Mouse (Mus musculus): ENCODE results near the gene Nol4l. TPM values are rescaled to one million over a fixed set of nuclear protein-coding genes. Genes with fewer than 3 reads are reported as not detected.

The Nol4l gene
- polyA plus RNA-seq, 1 experiment from 2014 or later, result 7.0 TPM

DNA sequence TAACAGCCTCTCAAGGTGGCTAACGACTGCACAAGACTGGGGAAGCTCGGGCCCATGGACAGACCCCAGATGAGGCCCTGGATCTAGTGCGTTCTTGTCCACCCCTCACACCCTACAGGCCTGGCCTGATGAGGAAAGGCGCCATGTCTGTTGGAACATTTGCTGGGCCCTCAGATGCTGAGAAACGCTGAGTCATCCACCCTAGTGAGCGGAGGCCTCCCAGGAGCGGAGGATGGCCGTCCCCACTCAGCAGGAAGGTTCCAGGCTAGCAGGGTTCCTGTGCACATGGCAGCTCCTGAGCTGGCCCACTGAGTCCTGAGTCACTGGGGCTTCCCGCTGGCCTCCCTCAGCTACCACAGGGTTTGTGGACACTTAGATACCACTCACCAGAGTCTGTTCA is 9.7 kb downstream of the Nol4l start:
- H3K4me1 ChIP-seq (ENCODE audit: control insufficient read depth, insufficient read depth, low read length), result peaks cover 18% of the 10 kb centered on the region
- WGBS, result 78% methylated on average over 9 of the region's 9 CpGs

DNA sequence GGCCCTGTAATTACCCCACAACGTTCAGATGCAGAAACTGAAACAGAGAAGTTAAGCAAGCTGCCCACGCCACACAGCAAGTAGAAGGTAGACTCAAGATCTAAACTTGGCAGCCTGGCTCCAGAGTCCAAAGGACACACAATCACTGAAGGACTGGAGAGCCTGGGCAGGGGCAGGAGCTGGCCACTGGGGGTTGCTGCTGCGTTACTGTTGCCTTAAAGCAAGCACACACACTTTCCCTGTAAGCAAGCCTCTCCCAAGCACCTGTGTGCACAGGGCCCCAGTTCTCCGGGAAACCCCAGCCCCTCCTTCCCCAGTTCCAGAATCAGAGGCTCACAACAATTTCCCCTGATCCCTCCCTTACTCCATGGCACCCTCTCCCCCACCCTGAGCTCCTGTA is 12.8 kb downstream of the Nol4l start:
- no peaks in the 10 kb centered on the region for H3K36me3 ChIP-seq (ENCODE audit: control insufficient read depth, insufficient read depth)
- no peak overlapping the region for H3K4me2 ChIP-seq (ENCODE audit: low read depth, low read length)
- WGBS, result 44% methylated on average over 4 of the region's 4 CpGs
- H3K4me3 ChIP-seq (ENCODE audit: low read length), result no peak overlapping the region
- H3K9me3 ChIP-seq (replicated peaks; ENCODE audit: control insufficient read depth, low read length), result no peaks in the 10 kb centered on the region; the same call in 1 of the 2 replicates
- H3K4me1 ChIP-seq (ENCODE audit: control insufficient read depth, insufficient read depth, low read length), result peaks cover 16% of the 10 kb centered on the region
- H3K27ac ChIP-seq (ENCODE audit: low read length), result no peak overlapping the region
- no peak overlapping the region for H3K9ac ChIP-seq (ENCODE audit: low read length)
- ATAC-seq (replicated peaks; ENCODE audit: extremely low read depth, insufficient read depth, low FRiP score), result no peak; the same call in 1 of the 2 replicates
- H3K27me3 ChIP-seq (ENCODE audit: control insufficient read depth, insufficient read depth, low read length), result no peaks in the 10 kb centered on the region

More for the DNA sequence above, 9.7 kb downstream of the Nol4l start:
- no peak for ATAC-seq (replicated peaks; ENCODE audit: extremely low read depth, insufficient read depth, low FRiP score)
- no peaks in the 10 kb centered on the region for H3K27me3 ChIP-seq (ENCODE audit: control insufficient read depth, insufficient read depth, low read length)
- H3K4me3 ChIP-seq (ENCODE audit: low read length), result no peak overlapping the region
- H3K27ac ChIP-seq (ENCODE audit: low read length), result no peak overlapping the region
- no peaks in the 10 kb centered on the region; the same call in 1 of the 2 replicates for H3K9me3 ChIP-seq (replicated peaks; ENCODE audit: control insufficient read depth, low read length)
- H3K9ac ChIP-seq (ENCODE audit: low read length), result no peak overlapping the region
- H3K36me3 ChIP-seq (ENCODE audit: control insufficient read depth, insufficient read depth), result no peaks in the 10 kb centered on the region
- no peak overlapping the region for H3K4me2 ChIP-seq (ENCODE audit: low read depth, low read length)

DNA sequence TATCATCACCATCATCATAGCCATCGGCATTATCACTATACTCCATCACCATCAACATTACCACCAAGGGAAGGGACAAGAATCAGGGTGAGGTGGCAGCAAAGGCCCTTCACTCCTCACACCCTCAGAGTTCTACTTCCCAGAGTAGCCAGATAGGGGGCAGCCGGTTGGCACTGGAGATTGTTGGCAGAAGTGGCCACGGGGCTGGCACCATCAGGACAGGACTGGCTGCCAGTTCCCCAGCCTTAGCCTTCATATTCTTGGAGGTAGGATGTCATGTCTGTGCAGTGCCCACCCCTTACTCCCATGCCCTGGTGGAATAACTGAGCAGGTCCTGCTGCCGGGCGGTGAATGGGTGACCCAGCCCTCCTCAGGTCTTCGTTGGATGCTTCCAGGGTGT is 14.2 kb downstream of the Nol4l start:
- Histone ChIP-seq H3K4me3 (ENCODE audit: low read length) (no peak overlapping the region), H3K27ac (ENCODE audit: low read length) (no peak overlapping the region), H3K36me3 (ENCODE audit: control insufficient read depth, insufficient read depth) (no peaks in the 10 kb centered on the region), H3K9me3 (replicated peaks; ENCODE audit: control insufficient read depth, low read length) (no peaks in the 10 kb centered on the region; the same call in 1 of the 2 replicates), H3K4me1 (ENCODE audit: control insufficient read depth, insufficient read depth, low read length) (peaks cover 19% of the 10 kb centered on the region), H3K27me3 (ENCODE audit: control insufficient read depth, insufficient read depth, low read length) (no peaks in the 10 kb centered on the region), H3K9ac (ENCODE audit: low read length) (no peak overlapping the region), H3K4me2 (ENCODE audit: low read depth, low read length) (no peak overlapping the region)
- WGBS, result 91% methylated on average over 6 of the region's 6 CpGs
- ATAC-seq (replicated peaks; ENCODE audit: extremely low read depth, insufficient read depth, low FRiP score), result no peak

DNA sequence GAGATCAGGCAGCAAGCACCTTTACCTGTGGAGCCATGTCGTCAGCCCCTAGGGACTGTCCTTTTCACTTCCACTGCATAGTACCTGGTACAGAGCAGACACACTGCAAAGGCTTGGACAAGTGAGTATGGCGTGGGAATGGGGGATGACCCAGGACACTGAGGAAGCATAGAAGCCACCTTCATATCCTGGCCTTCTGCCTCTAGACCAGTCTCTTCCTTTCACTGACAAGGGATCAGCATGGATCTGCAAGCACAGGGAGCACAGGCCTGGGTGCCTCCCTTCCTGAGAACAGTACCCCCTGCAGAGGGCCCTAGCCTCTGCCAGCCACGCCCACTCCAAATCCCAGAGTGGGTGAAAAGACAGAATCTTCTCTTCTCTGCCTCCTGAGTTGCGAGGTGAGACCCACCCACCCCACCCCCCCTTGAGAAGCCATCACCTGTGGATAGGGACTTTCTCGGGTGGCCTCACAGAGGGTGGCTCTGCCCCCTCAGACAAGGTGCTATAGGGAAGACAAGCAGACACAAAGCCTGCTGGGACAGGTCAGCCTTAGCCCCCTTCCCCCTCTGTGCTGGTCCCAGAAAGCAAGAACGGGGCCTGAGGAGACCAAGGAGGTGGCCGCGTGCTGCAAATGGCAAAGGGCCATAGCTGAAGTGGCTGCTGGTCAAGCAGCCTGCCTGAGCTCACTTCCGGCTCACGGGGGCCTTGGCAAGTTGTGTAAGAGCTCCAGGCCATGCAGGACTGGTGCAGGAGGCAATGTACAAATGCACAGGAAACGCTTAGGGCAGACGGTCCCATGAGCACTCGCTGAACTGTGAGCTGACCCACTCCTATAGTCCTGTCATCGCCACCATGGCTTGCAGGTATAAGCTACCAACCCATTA is 15.0 kb downstream of the Nol4l start:
- H3K4me3 ChIP-seq (ENCODE audit: low read length), result no peak overlapping the region
- H3K9ac ChIP-seq (ENCODE audit: low read length), result no peak overlapping the region
- no peaks in the 10 kb centered on the region; the same call in 1 of the 2 replicates for H3K9me3 ChIP-seq (replicated peaks; ENCODE audit: control insufficient read depth, low read length)
- no peaks in the 10 kb centered on the region for H3K27me3 ChIP-seq (ENCODE audit: control insufficient read depth, insufficient read depth, low read length)
- ATAC-seq (replicated peaks; ENCODE audit: extremely low read depth, insufficient read depth, low FRiP score), result no peak
- H3K4me1 ChIP-seq (ENCODE audit: control insufficient read depth, insufficient read depth, low read length), result peaks cover 20% of the 10 kb centered on the region
- H3K36me3 ChIP-seq (ENCODE audit: control insufficient read depth, insufficient read depth), result no peaks in the 10 kb centered on the region
- H3K4me2 ChIP-seq (ENCODE audit: low read depth, low read length), result no peak overlapping the region
- H3K27ac ChIP-seq (ENCODE audit: low read length), result no peak overlapping the region
- WGBS, result 69% methylated on average over 14 of the region's 14 CpGs

DNA sequence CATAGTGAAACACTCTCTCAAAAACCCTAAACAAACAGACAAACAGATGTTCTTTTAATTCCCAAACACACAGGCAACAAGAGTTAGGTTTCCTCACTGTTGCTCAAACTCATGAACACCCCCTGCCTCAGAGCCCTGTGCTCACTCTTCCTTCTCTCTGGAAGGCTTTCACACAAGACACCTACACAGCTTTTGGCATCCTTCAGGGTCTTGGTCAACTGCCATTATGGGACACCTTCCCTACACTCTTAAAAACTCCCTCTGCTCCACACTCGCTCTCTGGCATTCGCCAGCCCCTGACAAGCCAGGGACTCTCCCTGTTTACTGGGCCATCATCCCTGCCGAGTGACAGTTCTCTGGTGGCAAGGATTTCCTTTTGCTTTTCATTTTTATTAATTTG is 15.8 kb downstream of the Nol4l start:
- no peaks in the 10 kb centered on the region for H3K36me3 ChIP-seq (ENCODE audit: control insufficient read depth, insufficient read depth)
- no peaks in the 10 kb centered on the region; the same call in 1 of the 2 replicates for H3K9me3 ChIP-seq (replicated peaks; ENCODE audit: control insufficient read depth, low read length)
- H3K4me2 ChIP-seq (ENCODE audit: low read depth, low read length), result no peak overlapping the region
- no peak overlapping the region for H3K27ac ChIP-seq (ENCODE audit: low read length)
- H3K9ac ChIP-seq (ENCODE audit: low read length), result no peak overlapping the region
- no peak overlapping the region for H3K4me3 ChIP-seq (ENCODE audit: low read length)
- peaks cover 26% of the 10 kb centered on the region for H3K4me1 ChIP-seq (ENCODE audit: control insufficient read depth, insufficient read depth, low read length)
- ATAC-seq (replicated peaks; ENCODE audit: extremely low read depth, insufficient read depth, low FRiP score), result no peak
- 79% methylated on average over 3 of the region's 3 CpGs for WGBS
- H3K27me3 ChIP-seq (ENCODE audit: control insufficient read depth, insufficient read depth, low read length), result no peaks in the 10 kb centered on the region

DNA sequence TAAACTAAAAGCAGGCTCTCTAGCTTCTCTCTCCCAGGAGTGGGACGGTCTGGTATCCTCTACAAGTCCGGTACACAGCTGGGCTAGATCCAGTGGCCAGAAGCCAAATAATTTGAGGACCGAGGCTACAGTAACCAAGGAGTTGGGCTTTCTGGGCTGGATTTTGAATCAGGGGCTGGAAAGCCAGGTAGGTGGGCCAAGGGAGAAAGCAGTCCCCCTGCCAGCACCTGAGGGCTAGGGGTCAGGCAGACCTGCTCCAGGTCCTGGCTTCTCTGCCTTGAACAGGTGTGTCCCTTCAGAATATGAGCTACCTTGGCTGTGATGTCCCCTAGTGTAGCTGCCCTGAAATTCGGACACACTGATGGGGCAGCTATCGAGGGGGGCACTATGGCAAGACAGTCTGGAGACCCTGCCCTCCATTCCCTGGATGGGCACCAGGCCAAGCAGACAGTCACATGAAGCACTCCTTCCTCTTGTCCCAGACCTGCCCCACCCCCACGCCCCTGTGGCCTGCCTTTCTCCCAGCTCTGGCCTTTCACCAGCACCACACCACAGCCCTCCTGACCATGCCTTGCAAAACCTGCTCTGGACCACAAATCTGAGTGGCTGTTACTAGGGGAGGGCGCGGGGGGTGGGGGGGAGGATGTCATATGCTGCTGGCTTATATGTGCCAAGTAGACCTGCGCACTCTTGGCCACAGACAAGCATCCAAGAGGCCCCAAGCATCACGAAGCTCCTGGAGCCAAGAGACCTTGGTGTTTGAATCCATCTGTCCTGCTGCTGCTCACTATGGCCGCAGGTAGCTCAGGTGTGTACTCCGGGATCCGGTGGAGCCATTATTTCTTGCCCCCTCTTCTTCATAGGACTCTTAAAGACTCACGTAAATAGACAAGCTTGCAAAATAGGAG is 17.1 kb downstream of the Nol4l start:
- Histone ChIP-seq H3K27me3 (ENCODE audit: control insufficient read depth, insufficient read depth, low read length) (no peaks in the 10 kb centered on the region), H3K4me2 (ENCODE audit: low read depth, low read length) (no peak overlapping the region), H3K27ac (ENCODE audit: low read length) (no peak overlapping the region), H3K4me3 (ENCODE audit: low read length) (no peak overlapping the region), H3K9ac (ENCODE audit: low read length) (no peak overlapping the region), H3K4me1 (ENCODE audit: control insufficient read depth, insufficient read depth, low read length) (peaks cover 30% of the 10 kb centered on the region), H3K36me3 (ENCODE audit: control insufficient read depth, insufficient read depth) (no peaks in the 10 kb centered on the region), H3K9me3 (replicated peaks; ENCODE audit: control insufficient read depth, low read length) (no peaks in the 10 kb centered on the region)
- no peak for ATAC-seq (replicated peaks; ENCODE audit: extremely low read depth, insufficient read depth, low FRiP score)
- WGBS, result 75% methylated on average over 14 of the region's 14 CpGs

DNA sequence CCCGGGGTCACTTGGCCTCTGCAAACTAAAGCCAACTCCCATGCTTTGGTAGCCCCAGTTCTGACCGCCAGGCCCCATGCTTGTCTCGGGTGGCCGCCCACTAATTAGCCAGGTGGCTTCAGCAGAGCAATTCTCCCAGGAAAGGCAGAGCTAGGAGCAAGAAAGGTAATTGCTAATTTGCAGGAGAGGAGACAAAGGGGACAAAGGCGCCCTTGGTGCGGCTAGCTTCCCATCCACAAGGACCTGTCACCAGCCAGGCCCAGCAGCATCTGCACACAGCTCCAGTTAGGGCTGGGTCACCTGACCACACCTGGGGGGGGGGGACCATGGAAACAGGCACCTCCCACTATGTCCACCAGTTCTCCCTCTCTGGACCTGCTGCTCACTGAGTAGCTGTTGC is 18.2 kb downstream of the Nol4l start:
- Histone ChIP-seq H3K27me3 (ENCODE audit: control insufficient read depth, insufficient read depth, low read length) (no peaks in the 10 kb centered on the region), H3K4me1 (ENCODE audit: control insufficient read depth, insufficient read depth, low read length) (peaks cover 29% of the 10 kb centered on the region), H3K27ac (ENCODE audit: low read length) (no peak overlapping the region), H3K9ac (ENCODE audit: low read length) (no peak overlapping the region), H3K4me2 (ENCODE audit: low read depth, low read length) (no peak overlapping the region), H3K9me3 (replicated peaks; ENCODE audit: control insufficient read depth, low read length) (no peaks in the 10 kb centered on the region), H3K4me3 (ENCODE audit: low read length) (no peak overlapping the region), H3K36me3 (ENCODE audit: control insufficient read depth, insufficient read depth) (no peaks in the 10 kb centered on the region)
- no peak for ATAC-seq (replicated peaks; ENCODE audit: extremely low read depth, insufficient read depth, low FRiP score)
- WGBS, result 83% methylated on average over 6 of the region's 6 CpGs

DNA sequence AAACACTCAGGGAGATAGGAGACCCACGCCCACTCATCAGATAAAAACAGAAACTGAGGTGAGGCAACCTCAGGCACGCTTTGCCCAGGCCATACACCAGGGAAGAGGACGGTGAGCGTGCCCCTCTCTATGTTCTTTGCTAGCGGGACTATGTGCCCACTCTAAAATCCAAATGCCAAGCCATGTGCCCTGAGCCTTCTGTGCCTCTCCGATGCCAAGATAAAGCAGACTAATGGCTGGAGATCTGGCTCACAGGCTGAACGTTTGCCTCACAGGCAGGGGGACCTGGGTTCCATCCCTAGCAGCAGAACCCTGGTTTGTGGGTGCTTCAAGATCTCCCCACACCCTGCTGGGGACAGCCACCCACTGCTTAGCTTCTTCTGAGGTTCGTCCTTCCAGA is 19.6 kb downstream of the Nol4l start:
- no peaks in the 10 kb centered on the region for H3K9me3 ChIP-seq (replicated peaks; ENCODE audit: control insufficient read depth, low read length)
- H3K4me2 ChIP-seq (ENCODE audit: low read depth, low read length), result no peak overlapping the region
- WGBS, result 88% methylated on average over 8 of the region's 8 CpGs
- no peak for ATAC-seq (replicated peaks; ENCODE audit: extremely low read depth, insufficient read depth, low FRiP score)
- peaks cover 28% of the 10 kb centered on the region for H3K4me1 ChIP-seq (ENCODE audit: control insufficient read depth, insufficient read depth, low read length)
- no peak overlapping the region for H3K4me3 ChIP-seq (ENCODE audit: low read length)
- H3K27ac ChIP-seq (ENCODE audit: low read length), result no peak overlapping the region
- H3K9ac ChIP-seq (ENCODE audit: low read length), result no peak overlapping the region
- no peaks in the 10 kb centered on the region for H3K36me3 ChIP-seq (ENCODE audit: control insufficient read depth, insufficient read depth)
- H3K27me3 ChIP-seq (ENCODE audit: control insufficient read depth, insufficient read depth, low read length), result no peaks in the 10 kb centered on the region
